Mouse (Mus musculus) neural tube, embryonic 13.5 days (tissue): Measurements from ENCODE around the gene Kcnk5. TPM values are rescaled to one million over a fixed set of nuclear protein-coding genes. Genes with fewer than 3 reads are reported as not detected.
A peak's percentile ranks its signal among the peaks of the same experiment; 100 is the strongest.

Experiments
- ATAC-seq: fragments of 200-750 bp; cut with Nextera tagmentation; 2 replicates; pipeline ENCODE4 v1.8.0; 2017; ENCODE audit warnings: low read depth, mild to moderate bottlenecking, moderate TSS enrichment, moderate library complexity
- H3K27ac ChIP-seq: fragments of 300-500 bp; sonication (generic); replicated peaks from 2 replicates; pipeline ENCODE4 v1.5.1; 2015; ENCODE audit warnings: moderate library complexity, mild to moderate bottlenecking, inconsistent platforms
- H3K27me3 ChIP-seq: fragments of 300-500 bp; sonication (generic); 2 replicates; pipeline ENCODE4 v1.6.1; 2015; ENCODE audit warnings: mild to moderate bottlenecking, inconsistent platforms
- H3K36me3 ChIP-seq: fragments of 300-500 bp; sonication (generic); 2 replicates; pipeline ENCODE4 v1.6.1; 2015; ENCODE audit warnings: mild to moderate bottlenecking, inconsistent platforms
- H3K4me1 ChIP-seq: fragments of 300-500 bp; sonication (generic); replicated peaks from 2 replicates; pipeline ENCODE4 v1.6.1; 2015; ENCODE audit warnings: inconsistent platforms
- H3K4me2 ChIP-seq: fragments of 300-500 bp; sonication (generic); 2 replicates; pipeline ENCODE4 v1.6.1; 2015; ENCODE audit warnings: inconsistent platforms, mild to moderate bottlenecking, moderate library complexity
- H3K4me3 ChIP-seq: fragments of 300-500 bp; sonication (generic); 2 replicates; pipeline ENCODE4 v1.5.1; 2015; ENCODE audit warnings: mild to moderate bottlenecking, inconsistent platforms
- H3K9ac ChIP-seq: fragments of 300-500 bp; sonication (generic); 2 replicates; pipeline ENCODE4 v1.6.1; 2015; ENCODE audit warnings: moderate library complexity, mild to moderate bottlenecking, inconsistent platforms
- H3K9me3 ChIP-seq: fragments of 300-500 bp; sonication (generic); 2 replicates; pipeline ENCODE4 v1.6.1; 2016; ENCODE audit warnings: inconsistent platforms
- WGBS: fragments of 180-500 bp; shearing (Covaris S2); methylation state at CpG from one replicate; pipeline ENCODE4 v1.1.7; 2015; 5-methylcytosine and 5-hydroxymethylcytosine counted together
- polyA plus RNA-seq: library from polyadenylated mRNA; unstranded; fragments of >200 nt; fragmentation: Nextera tagmentation; extraction: Ambion mirVana; gene quantifications from 2 replicates; pipeline ENCODE4 v1.2.1, GENCODE M21; 2015

Gene Kcnk5
- polyA plus RNA-seq, 1 experiment from 2014 or later = 3.9 TPM

DNA sequence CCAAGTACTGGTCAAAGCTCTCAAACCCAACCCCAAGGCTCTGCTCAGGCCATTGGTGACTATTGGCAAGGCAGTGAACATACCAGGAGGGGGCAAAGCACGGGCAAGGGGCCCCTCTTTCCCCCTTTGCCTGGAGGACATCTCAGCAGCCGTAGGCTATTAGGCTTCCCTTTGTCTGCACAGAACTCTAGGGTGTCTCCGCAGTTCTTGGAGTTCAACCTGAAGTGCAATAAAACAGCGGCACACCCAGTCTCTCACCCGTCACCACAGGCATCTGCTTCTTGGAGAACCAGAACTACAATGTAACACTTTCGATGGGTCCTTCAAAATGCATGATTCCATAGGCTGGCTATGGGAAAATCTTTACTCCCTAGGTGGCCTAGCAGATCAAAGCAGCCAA is 53.4 kb downstream of the Kcnk5 start:
- Histone ChIP-seq H3K4me1 (no peaks in the 10 kb centered on the region), H3K9me3 (no peaks in the 10 kb centered on the region), H3K4me3 (no peak overlapping the region), H3K4me2 (no peak overlapping the region), H3K27ac (no peak overlapping the region), H3K27me3 (no peaks in the 10 kb centered on the region), H3K9ac (no peak overlapping the region), H3K36me3 (no peaks in the 10 kb centered on the region)
- no peak for ATAC-seq
- WGBS = 73% methylated on average over 6 of the region's 6 CpGs

DNA sequence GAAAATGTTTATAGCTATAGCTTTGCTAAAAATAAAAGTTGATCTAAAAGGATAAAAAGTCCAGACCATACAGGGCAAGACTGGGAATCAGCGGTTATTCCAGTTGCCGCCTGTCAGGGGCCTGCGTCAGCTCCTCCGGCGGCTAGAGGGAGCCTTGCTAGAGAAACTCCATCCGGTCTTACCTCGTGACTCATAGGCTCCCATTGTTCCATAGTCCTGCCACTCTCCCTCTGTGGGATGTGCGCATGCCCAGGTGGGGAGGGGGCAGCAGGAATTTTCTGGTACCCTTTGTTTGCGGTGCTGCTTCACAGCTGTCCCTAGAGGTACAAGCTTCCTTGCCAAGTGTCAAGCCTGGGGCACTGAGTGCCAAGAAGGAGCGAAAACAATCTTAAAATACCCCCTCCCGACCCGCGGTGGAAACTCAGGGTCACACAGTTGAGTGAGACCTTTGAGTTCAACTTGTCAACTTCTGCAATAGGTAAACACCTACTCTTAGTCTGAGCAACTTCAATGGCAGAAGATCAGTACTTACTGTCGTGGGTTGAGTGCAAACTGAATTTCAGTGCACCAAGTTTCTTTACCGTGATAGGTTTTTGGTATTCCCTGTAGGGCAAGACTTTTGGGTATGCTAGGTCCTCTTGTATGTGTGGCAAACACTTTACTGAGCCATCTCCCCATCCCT is 54.1 kb downstream of the Kcnk5 start:
- Histone ChIP-seq H3K4me2 (no peak overlapping the region), H3K27ac (no peak overlapping the region), H3K4me3 (no peak overlapping the region), H3K27me3 (no peaks in the 10 kb centered on the region), H3K4me1 (no peaks in the 10 kb centered on the region), H3K36me3 (no peaks in the 10 kb centered on the region), H3K9me3 (no peaks in the 10 kb centered on the region), H3K9ac (no peak overlapping the region)
- no peak for ATAC-seq
- 86% methylated on average over 15 of the region's 15 CpGs for WGBS

DNA sequence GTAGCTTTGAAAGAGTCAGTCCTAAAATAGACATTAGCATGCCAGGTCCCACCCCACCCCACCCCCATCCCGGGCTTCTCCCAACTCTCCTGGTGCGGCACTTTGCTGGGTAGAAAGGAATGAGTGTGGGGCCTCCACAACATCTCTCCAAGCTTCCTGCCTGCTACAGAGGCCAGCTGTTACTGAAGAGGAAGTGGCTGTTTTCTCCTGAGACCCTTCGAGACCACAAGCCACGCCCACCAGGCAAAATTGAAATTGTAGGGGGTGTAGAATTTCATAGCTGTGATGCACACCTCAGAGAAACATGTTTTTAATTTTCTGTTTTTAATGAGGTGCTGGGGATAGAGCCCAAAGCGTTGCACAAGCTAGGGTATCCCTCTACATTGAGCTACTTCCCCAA is 60.7 kb downstream of the Kcnk5 start:
- no peak overlapping the region for H3K27ac ChIP-seq
- H3K9me3 ChIP-seq = no peaks in the 10 kb centered on the region
- H3K4me2 ChIP-seq = no peak overlapping the region
- no peak overlapping the region for H3K9ac ChIP-seq
- no peaks in the 10 kb centered on the region for H3K27me3 ChIP-seq
- H3K4me1 ChIP-seq = peaks cover 12% of the 10 kb centered on the region; the same call in 1 of the 2 replicates
- WGBS = 80% methylated on average over 5 of the region's 5 CpGs
- no peak for ATAC-seq
- no peaks in the 10 kb centered on the region for H3K36me3 ChIP-seq
- no peak overlapping the region for H3K4me3 ChIP-seq

DNA sequence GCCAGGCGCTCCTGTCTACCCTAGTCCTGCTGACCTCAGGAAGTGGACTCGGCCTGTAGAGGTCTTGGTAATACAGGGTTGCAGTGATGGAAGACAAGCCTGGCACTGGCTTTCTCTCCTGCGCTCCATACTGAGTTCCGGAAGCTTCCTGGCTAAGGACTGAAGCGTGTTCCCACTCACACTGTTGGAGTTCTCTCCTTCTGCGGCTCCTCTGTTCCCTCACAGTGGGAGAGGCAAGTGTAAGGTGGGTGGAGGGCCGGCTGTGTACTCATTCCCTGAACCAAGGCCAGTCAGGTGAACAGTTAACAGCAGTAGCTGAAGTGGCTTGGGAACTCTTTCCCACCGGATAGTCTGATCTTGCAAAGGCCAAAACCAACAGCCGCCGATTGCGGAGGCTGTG is 61.6 kb downstream of the Kcnk5 start:
- no peak overlapping the region for H3K4me2 ChIP-seq
- H3K4me1 ChIP-seq = peaks cover 12% of the 10 kb centered on the region; the same call in 1 of the 2 replicates
- no peak overlapping the region for H3K27ac ChIP-seq
- 90% methylated on average over 11 of the region's 11 CpGs for whole genome bisulfite sequencing
- no peak overlapping the region for H3K4me3 ChIP-seq
- no peak overlapping the region for H3K9ac ChIP-seq
- no peak for ATAC-seq
- H3K27me3 ChIP-seq = no peaks in the 10 kb centered on the region
- no peaks in the 10 kb centered on the region for H3K36me3 ChIP-seq
- no peaks in the 10 kb centered on the region for H3K9me3 ChIP-seq

DNA sequence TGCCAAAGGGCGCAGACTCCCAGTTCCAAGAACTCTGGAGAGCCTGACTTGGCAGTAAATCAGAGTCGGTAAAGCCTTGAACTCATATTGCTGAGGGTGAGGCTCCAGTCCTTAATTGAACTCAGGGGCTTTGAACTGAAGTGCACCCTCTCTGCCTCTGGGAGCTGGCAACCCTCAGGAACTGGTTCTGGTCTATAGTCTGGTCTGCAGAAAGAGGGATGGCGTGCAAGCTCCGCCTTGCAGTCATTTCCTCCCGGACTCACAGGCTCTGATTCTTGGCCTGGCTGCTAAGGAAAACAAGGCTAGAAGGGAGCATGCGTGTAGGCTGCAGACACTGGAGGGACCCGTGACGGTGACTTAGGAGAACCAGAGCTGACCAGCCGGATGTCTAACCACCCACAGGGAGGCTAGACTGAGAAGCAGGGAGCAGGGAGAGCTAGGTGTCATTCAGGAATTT is 65.4 kb downstream of the Kcnk5 start:
- Histone ChIP-seq H3K27me3 (no peaks in the 10 kb centered on the region), H3K4me1 (peaks cover 12% of the 10 kb centered on the region; the same call in 1 of the 2 replicates), H3K27ac (no peak overlapping the region), H3K4me2 (no peak overlapping the region), H3K9ac (peak overlapping the region; percentile 17; the same call in 1 of the 2 replicates), H3K9me3 (no peaks in the 10 kb centered on the region), H3K4me3 (no peak overlapping the region), H3K36me3 (no peaks in the 10 kb centered on the region)
- WGBS = 53% methylated on average over 9 of the region's 9 CpGs
- ATAC-seq = no peak

DNA sequence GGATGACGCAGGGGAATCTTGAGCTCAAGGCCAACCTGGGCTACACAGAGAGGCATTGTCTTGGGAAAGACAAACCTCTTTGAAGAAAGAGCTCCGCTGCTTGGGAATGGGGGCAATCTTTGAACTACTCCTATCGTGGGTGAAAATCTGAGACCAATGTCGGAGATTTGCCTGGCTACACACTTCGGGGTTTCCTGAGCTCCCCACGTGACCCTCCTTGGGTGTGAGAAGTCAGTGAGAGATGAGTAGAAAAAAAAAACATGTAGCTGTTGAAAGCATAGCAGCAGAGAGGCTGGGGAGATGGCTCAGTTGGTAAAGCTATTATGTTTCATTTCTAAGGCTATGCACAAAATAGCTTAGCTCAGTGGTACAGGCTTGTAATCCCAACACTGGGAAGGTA is 66.7 kb downstream of the Kcnk5 start:
- ATAC-seq = no peak
- Histone ChIP-seq H3K9me3 (no peaks in the 10 kb centered on the region), H3K9ac (no peak overlapping the region), H3K4me2 (no peak overlapping the region), H3K4me1 (peaks cover 12% of the 10 kb centered on the region; the same call in 1 of the 2 replicates), H3K36me3 (no peaks in the 10 kb centered on the region), H3K27me3 (no peaks in the 10 kb centered on the region), H3K4me3 (no peak overlapping the region), H3K27ac (no peak overlapping the region)
- 85% methylated on average over 6 of the region's 6 CpGs for WGBS

DNA sequence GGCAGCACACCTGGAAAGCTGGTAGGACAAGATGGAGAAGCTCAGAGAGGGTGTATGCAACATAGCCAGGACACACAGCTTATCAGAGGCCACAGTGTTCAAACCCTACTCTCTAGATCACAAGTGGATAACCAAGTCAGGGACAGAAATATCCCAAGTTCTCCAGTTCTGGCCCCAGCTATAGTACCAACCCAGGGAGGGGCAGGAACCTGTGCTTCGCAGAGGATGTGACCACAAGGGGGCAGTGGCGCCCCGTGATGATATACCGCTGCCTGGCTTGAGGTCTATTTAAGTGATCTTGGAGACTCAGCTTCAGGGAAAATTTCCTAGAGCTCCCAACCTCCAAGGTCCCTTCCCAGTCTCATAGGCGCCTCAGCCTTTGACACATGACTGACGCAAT is 67.6 kb downstream of the Kcnk5 start:
- no peaks in the 10 kb centered on the region for H3K36me3 ChIP-seq

DNA sequence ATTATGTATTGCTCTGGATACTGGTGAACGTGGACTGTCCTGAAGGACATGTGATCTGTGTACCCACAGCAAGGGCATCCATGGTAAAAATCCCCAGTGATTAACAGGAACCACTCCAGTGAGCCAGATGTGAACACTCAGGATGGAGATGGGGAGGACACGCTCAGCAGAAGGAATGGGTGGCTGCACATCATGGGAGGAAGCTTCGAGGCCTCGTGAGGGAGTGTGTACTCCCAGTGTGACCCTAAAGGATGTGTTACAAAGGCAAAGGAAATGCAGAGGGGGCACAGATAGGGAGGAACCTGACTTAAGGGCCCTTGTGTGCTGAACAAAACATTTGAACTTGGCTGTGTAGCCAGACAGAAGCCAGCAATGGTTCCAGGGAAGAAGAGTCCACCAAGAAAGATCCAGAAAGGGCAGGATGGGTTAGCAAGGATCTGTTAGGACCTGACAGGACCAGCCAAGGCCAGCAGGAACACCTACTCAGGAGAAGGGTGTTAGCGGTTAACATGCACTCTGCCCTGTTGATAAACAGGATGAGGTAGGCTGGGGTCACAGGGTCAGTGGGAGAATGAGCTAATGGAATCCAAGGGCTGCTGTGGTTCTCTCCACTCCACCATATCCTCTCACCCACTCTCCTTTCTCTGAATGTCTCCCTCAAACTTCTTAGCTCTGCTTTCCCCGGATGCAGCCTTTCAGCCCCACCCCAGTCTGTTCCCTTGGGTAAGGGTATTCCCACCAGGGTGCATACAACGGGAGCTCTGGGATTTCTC is 68.2 kb downstream of the Kcnk5 start:
- H3K27ac ChIP-seq = no peak overlapping the region
- no peaks in the 10 kb centered on the region for H3K36me3 ChIP-seq
- H3K27me3 ChIP-seq = no peaks in the 10 kb centered on the region
- H3K4me3 ChIP-seq = no peak overlapping the region
- ATAC-seq = 0 out of 2 replicates have a peak, but pooled peaks have one; percentile 11
- WGBS = 66% methylated on average over 7 of the region's 7 CpGs
- H3K9ac ChIP-seq = no peak overlapping the region
- H3K4me2 ChIP-seq = no peak overlapping the region
- peaks cover 12% of the 10 kb centered on the region; the same call in 1 of the 2 replicates for H3K4me1 ChIP-seq
- no peaks in the 10 kb centered on the region for H3K9me3 ChIP-seq

More for the DNA sequence above, 67.6 kb downstream of the Kcnk5 start:
- H3K9ac ChIP-seq = no peak overlapping the region
- peaks cover 12% of the 10 kb centered on the region; the same call in 1 of the 2 replicates for H3K4me1 ChIP-seq
- peak; percentile 43; the same call in 1 of the 2 replicates for ATAC-seq
- H3K27ac ChIP-seq = no peak overlapping the region
- no peaks in the 10 kb centered on the region for H3K9me3 ChIP-seq
- no peaks in the 10 kb centered on the region for H3K27me3 ChIP-seq
- 10% methylated on average over 6 of the region's 6 CpGs for WGBS
- H3K4me2 ChIP-seq = no peak overlapping the region
- H3K4me3 ChIP-seq = no peak overlapping the region

DNA sequence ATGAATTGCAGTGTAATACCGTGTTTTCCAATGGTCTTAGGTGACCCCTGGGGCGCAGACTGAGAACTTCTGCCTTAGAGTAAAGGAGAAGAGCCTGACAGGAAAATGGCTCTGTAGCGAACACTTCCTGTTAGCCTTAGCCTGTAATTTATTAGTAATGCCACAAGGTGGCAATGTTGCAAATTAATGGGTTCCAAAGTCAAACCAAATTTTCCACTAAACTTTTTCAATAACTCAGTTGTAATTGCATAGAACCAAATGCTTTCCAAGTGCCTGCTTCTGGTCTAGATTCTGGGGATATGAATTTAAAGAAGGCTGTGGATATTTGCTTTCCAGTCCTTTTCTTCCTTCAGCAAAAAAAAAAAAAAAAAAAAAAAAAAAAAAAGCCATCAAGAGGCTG is 69.4 kb downstream of the Kcnk5 start:
- ATAC-seq = no peak
- Histone ChIP-seq H3K36me3 (no peaks in the 10 kb centered on the region), H3K27ac (no peak overlapping the region), H3K4me2 (no peak overlapping the region), H3K27me3 (no peaks in the 10 kb centered on the region), H3K9ac (no peak overlapping the region), H3K4me1 (peaks cover 10% of the 10 kb centered on the region; the same call in 1 of the 2 replicates), H3K4me3 (no peak overlapping the region), H3K9me3 (no peaks in the 10 kb centered on the region)
- 72% methylated on average over 3 of the region's 3 CpGs for WGBS

DNA sequence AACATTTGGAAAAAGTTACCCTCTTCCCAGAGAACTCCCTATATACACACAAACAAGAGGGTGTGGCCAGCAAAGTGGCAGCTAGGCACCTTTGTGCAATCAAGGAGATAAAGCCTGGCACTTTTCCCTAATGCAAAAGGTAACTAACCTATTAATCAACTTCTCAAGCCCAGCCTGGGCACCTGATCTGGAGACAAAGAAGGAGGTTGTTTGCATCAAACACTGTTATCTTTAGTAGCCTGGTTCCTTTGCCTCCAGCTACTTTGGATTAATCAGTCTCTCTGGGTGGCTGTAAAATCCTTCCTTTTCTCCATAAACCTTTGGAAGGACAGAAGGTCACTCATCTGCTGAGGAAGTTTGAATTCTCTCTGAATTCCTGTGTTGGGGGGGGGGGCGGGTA is 70.7 kb downstream of the Kcnk5 start:
- Histone ChIP-seq H3K4me3 (no peak overlapping the region), H3K27ac (no peak overlapping the region), H3K36me3 (no peaks in the 10 kb centered on the region), H3K9me3 (no peaks in the 10 kb centered on the region), H3K27me3 (no peaks in the 10 kb centered on the region), H3K4me2 (no peak overlapping the region), H3K9ac (no peak overlapping the region), H3K4me1 (0 out of 2 replicates have a peak, but pooled peaks cover under 1% of the 10 kb centered on the region)
- ATAC-seq = no peak
- WGBS = 82% methylated on average over 1 of the region's 1 CpGs

DNA sequence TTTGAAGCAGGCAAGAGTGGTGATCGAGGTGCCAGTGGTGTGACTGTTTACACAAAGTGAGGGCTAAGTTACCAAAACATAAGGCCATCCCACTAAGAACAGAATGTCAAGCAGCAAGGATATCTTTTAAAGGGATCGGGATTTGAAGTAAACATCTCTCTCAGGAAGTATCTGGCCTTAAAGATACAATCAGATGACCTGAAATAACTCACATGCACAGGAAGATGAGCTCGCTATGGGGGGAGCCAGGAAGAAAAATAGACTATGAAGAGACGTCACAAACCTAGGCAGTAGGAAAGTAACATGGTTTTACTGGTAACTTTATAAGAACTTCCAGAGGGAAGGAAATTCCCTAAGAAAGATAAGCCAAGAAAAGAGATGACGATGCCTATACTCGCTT is 75.3 kb downstream of the Kcnk5 start:
- Histone ChIP-seq H3K27ac (no peak overlapping the region), H3K9me3 (no peaks in the 10 kb centered on the region), H3K9ac (no peak overlapping the region), H3K4me3 (no peak overlapping the region), H3K27me3 (no peaks in the 10 kb centered on the region), H3K4me1 (no peaks in the 10 kb centered on the region), H3K4me2 (no peak overlapping the region), H3K36me3 (no peaks in the 10 kb centered on the region)
- 84% methylated on average over 6 of the region's 6 CpGs for WGBS
- ATAC-seq = no peak

DNA sequence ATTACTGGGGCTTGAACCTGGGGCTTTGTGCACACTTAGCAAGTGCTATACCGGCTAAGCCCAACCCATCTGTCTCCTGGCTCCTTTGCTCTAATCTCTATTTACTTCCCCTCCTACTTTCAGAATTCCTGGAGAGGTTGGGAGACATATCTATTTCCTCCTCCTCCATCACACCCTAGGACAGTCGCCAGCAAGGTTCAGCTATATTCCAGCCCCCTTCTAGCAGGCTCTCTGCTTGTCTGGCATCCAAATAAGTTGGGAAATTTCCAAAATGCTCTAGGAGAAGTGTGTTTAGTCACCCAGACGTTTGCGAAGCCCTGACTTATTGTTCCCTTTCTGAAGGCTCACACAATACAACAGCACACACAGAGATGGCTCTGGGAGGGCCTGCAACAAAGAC is 78.4 kb downstream of the Kcnk5 start:
- Histone ChIP-seq H3K36me3 (no peaks in the 10 kb centered on the region), H3K4me3 (no peak overlapping the region), H3K4me1 (no peaks in the 10 kb centered on the region), H3K4me2 (no peak overlapping the region), H3K9ac (no peak overlapping the region), H3K27ac (no peak overlapping the region), H3K9me3 (no peaks in the 10 kb centered on the region), H3K27me3 (no peaks in the 10 kb centered on the region)
- ATAC-seq = no peak
- WGBS = 59% methylated on average over 4 of the region's 4 CpGs
